Mouse (Mus musculus): ENCODE measurements around the gene Tcta.

DNA sequence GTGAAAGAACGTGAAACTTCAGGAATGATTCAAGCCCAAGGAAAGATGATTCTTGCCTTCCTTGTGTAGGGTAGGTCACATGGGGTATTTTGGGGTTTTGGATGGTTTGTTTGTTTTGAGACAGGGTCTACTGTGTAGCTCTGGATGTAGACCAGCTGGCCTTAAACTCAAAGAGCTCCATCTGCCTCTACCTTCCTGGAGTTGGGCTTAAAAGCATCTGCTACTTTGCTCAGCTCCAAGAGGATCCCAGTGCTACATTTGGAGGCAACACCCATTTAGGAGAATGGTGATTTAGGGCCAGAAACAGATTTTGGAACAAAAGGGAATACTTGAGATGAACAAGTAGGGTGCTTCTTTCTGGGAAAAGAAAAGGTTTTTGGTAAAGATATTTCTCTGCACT lies 18.8 kb upstream of the Tcta start:
- TF ChIP-seq GATA1 (IDR thresholded peaks at IDR 0.05; ENCODE audit: borderline replicate concordance, low read length) (no peak), FLI1 (IDR thresholded peaks at IDR 0.05; ENCODE audit: low read length) (no peak)

All from megakaryocyte, embryonic 14.5 days (primary cell).